Mouse (Mus musculus): ENCODE measurements around the gene Melk. TPM values are rescaled to one million over a fixed set of nuclear protein-coding genes. Genes with fewer than 3 reads are reported as not detected.

Gene Melk
- polyA plus RNA-seq, 1 experiment from 2014 or later: 55.7 TPM

GRCm38 (mm10) chr4:44267437-44267836 is 33.2 kb upstream of the Melk start:
- DNase-seq (ENCODE audit: low spot score) (no peak), ATAC-seq (ENCODE audit: low FRiP score) (no peak)
- Histone ChIP-seq H3K36me3 (ENCODE audit: control insufficient read depth, insufficient read depth, low read length) (no peaks in the 10 kb centered on the region), H3K4me3 (ENCODE audit: low read depth, low read length) (no peak overlapping the region), H3K4me2 (replicated peaks; ENCODE audit: low read depth, low read length) (no peak overlapping the region), H3K4me1 (replicated peaks; ENCODE audit: control insufficient read depth, insufficient read depth, low read length) (no peaks in the 10 kb centered on the region), H3K27me3 (ENCODE audit: control insufficient read depth, insufficient read depth, low read length) (no peaks in the 10 kb centered on the region), H3K9me3 (ENCODE audit: control insufficient read depth, low read length) (no peaks in the 10 kb centered on the region), H3K9ac (ENCODE audit: low read depth, low read length) (no peak overlapping the region), H3K27ac (ENCODE audit: low read depth, low read length) (no peak overlapping the region)
- 88% methylated on average over 6 of the region's 6 CpGs for WGBS

- no peak overlapping the region for H3K27ac ChIP-seq (ENCODE audit: low read depth, low read length)
- 94% methylated on average over 14 of the region's 14 CpGs for WGBS
- no peak for ATAC-seq (ENCODE audit: low FRiP score)
- no peaks in the 10 kb centered on the region for H3K4me1 ChIP-seq (replicated peaks; ENCODE audit: control insufficient read depth, insufficient read depth, low read length)
- H3K9ac ChIP-seq (ENCODE audit: low read depth, low read length): no peak overlapping the region
- H3K36me3 ChIP-seq (ENCODE audit: control insufficient read depth, insufficient read depth, low read length): no peaks in the 10 kb centered on the region
- no peak overlapping the region for H3K4me2 ChIP-seq (replicated peaks; ENCODE audit: low read depth, low read length)
- H3K9me3 ChIP-seq (ENCODE audit: control insufficient read depth, low read length): no peaks in the 10 kb centered on the region
- no peak overlapping the region for H3K4me3 ChIP-seq (ENCODE audit: low read depth, low read length)
- DNase-seq (ENCODE audit: low spot score): no peak
- no peaks in the 10 kb centered on the region for H3K27me3 ChIP-seq (ENCODE audit: control insufficient read depth, insufficient read depth, low read length)
These were observed 31.3 kb upstream of the Melk start for GRCm38 (mm10) chr4:44269376-44269817.

DNA sequence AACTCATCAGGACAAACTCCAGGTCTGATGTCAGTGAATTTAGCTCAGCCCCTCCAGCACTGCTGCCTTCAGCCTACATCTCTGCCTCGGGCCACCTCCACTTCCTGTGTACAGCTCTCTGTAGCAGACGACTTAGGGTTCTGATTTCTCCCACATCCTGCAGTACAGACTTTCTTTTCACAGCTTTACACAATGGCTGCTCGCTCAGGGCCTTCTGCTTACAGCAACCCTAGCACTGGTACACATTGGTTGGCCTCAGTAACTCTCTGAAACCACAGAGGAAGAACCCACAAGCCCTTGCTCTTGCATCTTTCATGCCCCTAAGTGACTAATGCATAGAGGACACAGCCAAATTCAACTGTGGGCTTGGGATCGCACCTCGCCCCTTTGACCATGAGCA is 29.5 kb upstream of the Melk start:
- H3K4me3 ChIP-seq (ENCODE audit: low read depth, low read length): no peak overlapping the region
- no peak overlapping the region for H3K4me2 ChIP-seq (replicated peaks; ENCODE audit: low read depth, low read length)
- no peaks in the 10 kb centered on the region for H3K36me3 ChIP-seq (ENCODE audit: control insufficient read depth, insufficient read depth, low read length)
- no peak for DNase-seq (ENCODE audit: low spot score)
- WGBS: 75% methylated on average over 5 of the region's 5 CpGs
- no peak overlapping the region for H3K27ac ChIP-seq (ENCODE audit: low read depth, low read length)
- no peaks in the 10 kb centered on the region for H3K4me1 ChIP-seq (replicated peaks; ENCODE audit: control insufficient read depth, insufficient read depth, low read length)
- no peaks in the 10 kb centered on the region for H3K9me3 ChIP-seq (ENCODE audit: control insufficient read depth, low read length)
- no peak for ATAC-seq (ENCODE audit: low FRiP score)
- no peak overlapping the region for H3K9ac ChIP-seq (ENCODE audit: low read depth, low read length)
- no peaks in the 10 kb centered on the region for H3K27me3 ChIP-seq (ENCODE audit: control insufficient read depth, insufficient read depth, low read length)

- H3K4me3 ChIP-seq (ENCODE audit: low read depth, low read length): no peak overlapping the region
- no peak overlapping the region for H3K27ac ChIP-seq (ENCODE audit: low read depth, low read length)
- H3K27me3 ChIP-seq (ENCODE audit: control insufficient read depth, insufficient read depth, low read length): no peaks in the 10 kb centered on the region
- no peaks in the 10 kb centered on the region for H3K4me1 ChIP-seq (replicated peaks; ENCODE audit: control insufficient read depth, insufficient read depth, low read length)
- no peak overlapping the region for H3K4me2 ChIP-seq (replicated peaks; ENCODE audit: low read depth, low read length)
- H3K9ac ChIP-seq (ENCODE audit: low read depth, low read length): no peak overlapping the region
- no peaks in the 10 kb centered on the region for H3K36me3 ChIP-seq (ENCODE audit: control insufficient read depth, insufficient read depth, low read length)
- 78% methylated on average over 7 of the region's 7 CpGs for WGBS
- ATAC-seq (ENCODE audit: low FRiP score): no peak
- H3K9me3 ChIP-seq (ENCODE audit: control insufficient read depth, low read length): no peaks in the 10 kb centered on the region
- no peak for DNase-seq (ENCODE audit: low spot score)
These were observed 18.9 kb upstream of the Melk start for GRCm38 (mm10) chr4:44281597-44282265.

DNA sequence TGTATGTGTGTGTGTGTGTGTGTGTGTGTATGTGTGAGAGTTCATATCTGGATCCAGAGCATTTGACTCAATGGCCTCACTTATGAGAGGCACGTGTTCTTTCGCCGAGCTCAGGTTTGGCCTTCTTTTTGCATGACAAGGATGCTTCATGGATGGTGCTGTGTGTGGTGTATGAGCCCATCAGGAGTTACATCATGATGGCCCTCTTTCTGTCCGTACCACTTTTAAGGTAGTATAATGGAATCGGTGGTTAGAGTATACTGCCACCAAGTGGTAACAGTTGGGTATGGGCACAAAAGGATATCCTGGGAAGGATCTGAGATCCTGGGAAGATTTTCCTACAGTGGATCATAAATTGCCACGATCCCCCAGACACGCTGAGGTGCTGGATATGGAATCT is 8.1 kb upstream of the Melk start:
- H3K27ac ChIP-seq (ENCODE audit: low read depth, low read length): no peak overlapping the region
- no peak overlapping the region for H3K9ac ChIP-seq (ENCODE audit: low read depth, low read length)
- H3K27me3 ChIP-seq (ENCODE audit: control insufficient read depth, insufficient read depth, low read length): no peaks in the 10 kb centered on the region
- WGBS: 12% methylated on average over 7 of the region's 7 CpGs
- H3K9me3 ChIP-seq (ENCODE audit: control insufficient read depth, low read length): no peaks in the 10 kb centered on the region
- ATAC-seq (ENCODE audit: low FRiP score) (peak; percentile 45; the same call in 1 of the 2 replicates), DNase-seq (ENCODE audit: low spot score) (peak; percentile 73)
- H3K4me2 ChIP-seq (replicated peaks; ENCODE audit: low read depth, low read length): no peak overlapping the region
- no peaks in the 10 kb centered on the region for H3K4me1 ChIP-seq (replicated peaks; ENCODE audit: control insufficient read depth, insufficient read depth, low read length)
- no peaks in the 10 kb centered on the region for H3K36me3 ChIP-seq (ENCODE audit: control insufficient read depth, insufficient read depth, low read length)
- H3K4me3 ChIP-seq (ENCODE audit: low read depth, low read length): no peak overlapping the region

GRCm38 (mm10) chr4:44295837-44296236 is 4.8 kb upstream of the Melk start:
- H3K4me1 ChIP-seq (replicated peaks; ENCODE audit: control insufficient read depth, insufficient read depth, low read length): no peaks in the 10 kb centered on the region
- no peak overlapping the region for H3K4me2 ChIP-seq (replicated peaks; ENCODE audit: low read depth, low read length)
- ATAC-seq (ENCODE audit: low FRiP score) (no peak), DNase-seq (ENCODE audit: low spot score) (no peak)
- no peaks in the 10 kb centered on the region for H3K27me3 ChIP-seq (ENCODE audit: control insufficient read depth, insufficient read depth, low read length)
- WGBS: 50% methylated on average over 1 of the region's 1 CpGs
- no peaks in the 10 kb centered on the region for H3K9me3 ChIP-seq (ENCODE audit: control insufficient read depth, low read length)
- no peak overlapping the region for H3K4me3 ChIP-seq (ENCODE audit: low read depth, low read length)
- H3K9ac ChIP-seq (ENCODE audit: low read depth, low read length): no peak overlapping the region
- no peaks in the 10 kb centered on the region for H3K36me3 ChIP-seq (ENCODE audit: control insufficient read depth, insufficient read depth, low read length)
- no peak overlapping the region for H3K27ac ChIP-seq (ENCODE audit: low read depth, low read length)

DNA sequence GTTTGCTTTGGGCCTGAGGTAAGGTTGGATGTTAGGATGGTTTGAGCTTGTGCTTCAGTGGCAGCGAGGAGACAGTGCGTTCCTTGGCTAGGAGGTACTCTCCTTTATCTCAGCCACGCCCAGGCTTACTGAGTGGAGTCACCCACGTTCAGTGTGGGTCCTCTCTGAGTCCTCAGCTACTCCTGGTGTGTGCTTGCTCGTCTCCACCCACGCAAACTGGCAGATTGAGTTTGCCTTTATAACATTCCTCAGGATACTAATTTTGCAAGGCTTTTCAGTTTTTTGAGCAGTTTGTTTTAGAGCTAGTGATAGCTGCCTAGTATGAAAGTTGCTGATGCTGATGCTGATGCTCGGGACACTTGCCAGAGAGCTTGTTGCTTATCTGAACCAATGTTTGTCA is 5.9 kb downstream of the Melk start:
- ATAC-seq (ENCODE audit: low FRiP score) (no peak), DNase-seq (ENCODE audit: low spot score) (no peak)
- Histone ChIP-seq H3K36me3 (ENCODE audit: control insufficient read depth, insufficient read depth, low read length) (0 out of 2 replicates have a peak, but pooled peaks cover 3% of the 10 kb centered on the region), H3K4me1 (replicated peaks; ENCODE audit: control insufficient read depth, insufficient read depth, low read length) (no peaks in the 10 kb centered on the region), H3K9me3 (ENCODE audit: control insufficient read depth, low read length) (no peaks in the 10 kb centered on the region), H3K27me3 (ENCODE audit: control insufficient read depth, insufficient read depth, low read length) (no peaks in the 10 kb centered on the region), H3K4me2 (replicated peaks; ENCODE audit: low read depth, low read length) (no peak overlapping the region), H3K4me3 (ENCODE audit: low read depth, low read length) (no peak overlapping the region), H3K27ac (ENCODE audit: low read depth, low read length) (no peak overlapping the region), H3K9ac (ENCODE audit: low read depth, low read length) (no peak overlapping the region)
- WGBS: 95% methylated on average over 7 of the region's 7 CpGs

DNA sequence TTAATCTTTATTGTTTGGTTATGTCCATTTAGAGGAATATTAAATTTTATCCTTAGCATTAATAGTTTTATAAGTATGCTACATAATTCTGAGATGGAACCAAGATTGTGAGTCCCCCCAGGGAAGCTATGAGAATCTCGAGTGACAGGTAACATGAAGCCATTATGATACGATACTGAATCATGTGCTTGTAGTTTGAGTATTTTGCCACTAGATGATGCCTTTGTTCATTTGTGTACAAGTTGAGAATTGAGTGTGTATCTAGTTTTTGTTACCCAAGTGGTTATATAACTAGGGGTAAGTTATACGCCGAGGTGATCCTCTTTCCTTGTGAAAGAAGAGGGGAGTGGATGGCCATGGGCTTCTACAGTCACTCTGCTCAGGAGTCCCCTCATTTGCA is 9.8 kb downstream of the Melk start:
- 87% methylated on average over 4 of the region's 4 CpGs for WGBS
- Histone ChIP-seq H3K36me3 (ENCODE audit: control insufficient read depth, insufficient read depth, low read length) (0 out of 2 replicates have a peak, but pooled peaks cover 3% of the 10 kb centered on the region), H3K27me3 (ENCODE audit: control insufficient read depth, insufficient read depth, low read length) (no peaks in the 10 kb centered on the region)

DNA sequence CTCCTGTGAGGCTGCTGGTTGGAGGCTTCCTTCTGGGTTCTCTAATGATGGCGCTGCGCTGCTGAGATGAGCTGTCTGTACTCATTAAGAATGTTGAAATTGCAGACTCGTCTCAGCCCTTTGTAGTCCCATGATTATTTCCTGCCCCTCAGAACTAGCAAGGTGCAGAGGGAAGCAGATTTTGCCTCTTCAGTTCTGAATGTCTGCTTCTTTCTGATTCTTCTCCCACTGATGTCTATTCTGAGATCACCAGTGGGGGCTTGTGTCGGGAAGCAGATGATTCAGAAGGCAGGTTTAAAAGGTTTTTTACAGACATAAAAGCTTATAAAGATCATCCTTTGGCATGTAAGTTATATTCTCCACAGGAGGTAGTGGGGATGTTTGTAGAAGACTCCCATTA is 10.2 kb downstream of the Melk start:
- Histone ChIP-seq H3K27ac (ENCODE audit: low read depth, low read length) (no peak overlapping the region), H3K36me3 (ENCODE audit: control insufficient read depth, insufficient read depth, low read length) (0 out of 2 replicates have a peak, but pooled peaks cover 3% of the 10 kb centered on the region), H3K9ac (ENCODE audit: low read depth, low read length) (no peak overlapping the region), H3K27me3 (ENCODE audit: control insufficient read depth, insufficient read depth, low read length) (no peaks in the 10 kb centered on the region), H3K4me1 (replicated peaks; ENCODE audit: control insufficient read depth, insufficient read depth, low read length) (no peaks in the 10 kb centered on the region), H3K4me2 (replicated peaks; ENCODE audit: low read depth, low read length) (no peak overlapping the region), H3K9me3 (ENCODE audit: control insufficient read depth, low read length) (no peaks in the 10 kb centered on the region), H3K4me3 (ENCODE audit: low read depth, low read length) (no peak overlapping the region)
- WGBS: 89% methylated on average over 4 of the region's 4 CpGs
- no peak for ATAC-seq (ENCODE audit: low FRiP score)
- no peak for DNase-seq (ENCODE audit: low spot score)

More for the DNA sequence above, 9.8 kb downstream of the Melk start:
- H3K9ac ChIP-seq (ENCODE audit: low read depth, low read length): no peak overlapping the region
- H3K4me1 ChIP-seq (replicated peaks; ENCODE audit: control insufficient read depth, insufficient read depth, low read length): no peaks in the 10 kb centered on the region
- no peak overlapping the region for H3K4me2 ChIP-seq (replicated peaks; ENCODE audit: low read depth, low read length)
- no peaks in the 10 kb centered on the region for H3K9me3 ChIP-seq (ENCODE audit: control insufficient read depth, low read length)
- H3K27ac ChIP-seq (ENCODE audit: low read depth, low read length): no peak overlapping the region
- DNase-seq (ENCODE audit: low spot score) (no peak), ATAC-seq (ENCODE audit: low FRiP score) (no peak)
- H3K4me3 ChIP-seq (ENCODE audit: low read depth, low read length): no peak overlapping the region

All from hindbrain, embryonic 11.5 days (tissue).